Mouse (Mus musculus) common myeloid progenitor, adult 5-6 weeks (primary cell): ENCODE results near the gene Tssk6. TPM values are rescaled to one million over a fixed set of nuclear protein-coding genes. Genes with fewer than 3 reads are reported as not detected.
"Not testable (repeated sequence)": the region's sequence is repeated elsewhere in the genome, so short reads cannot be mapped to it uniquely, and the experiment has no call there.

ENCODE experiments used
- ATAC-seq: replicated peaks from 2 replicates; pipeline ENCODE4 v1.8.0; 2016; ENCODE audit warnings: low read depth, mild to moderate bottlenecking, moderate TSS enrichment, inconsistent platforms; ENCODE audit not compliant: poor library complexity, severe bottlenecking
- total RNA-seq: library from RNA; stranded (forward); fragments of 200-1000, 187-1606 nt; gene quantifications from 2 replicates; pipeline ENCODE4 v1.2.3, GENCODE M21; 2017

Tssk6 gene
- total RNA-seq, 1 experiment from 2014 or later = not detected

GRCm38 (mm10) chr8:69912478-69913074 is 10.6 kb downstream of the Tssk6 start:
- ATAC-seq = no peak

GRCm38 (mm10) chr8:69914526-69914925 is 12.5 kb downstream of the Tssk6 start:
- ATAC-seq = no peak

GRCm38 (mm10) chr8:69915748-69916147 is 13.8 kb downstream of the Tssk6 start:
- no peak for ATAC-seq

- ATAC-seq = no peak
Observed at GRCm38 (mm10) chr8:69918506-69918905, 16.5 kb downstream of the Tssk6 start.

GRCm38 (mm10) chr8:69919010-69919409 is 17.0 kb downstream of the Tssk6 start:
- ATAC-seq = peak; percentile 76

GRCm38 (mm10) chr8:69919876-69920662 is 18.1 kb downstream of the Tssk6 start:
- ATAC-seq = peak; percentile 59

- no peak for ATAC-seq
Observed at GRCm38 (mm10) chr8:69921141-69921540, 19.2 kb downstream of the Tssk6 start.

GRCm38 (mm10) chr8:69923986-69924385 is 22.0 kb downstream of the Tssk6 start:
- no peak for ATAC-seq

GRCm38 (mm10) chr8:69926901-69927300 is 24.9 kb downstream of the Tssk6 start:
- ATAC-seq = no peak

DNA sequence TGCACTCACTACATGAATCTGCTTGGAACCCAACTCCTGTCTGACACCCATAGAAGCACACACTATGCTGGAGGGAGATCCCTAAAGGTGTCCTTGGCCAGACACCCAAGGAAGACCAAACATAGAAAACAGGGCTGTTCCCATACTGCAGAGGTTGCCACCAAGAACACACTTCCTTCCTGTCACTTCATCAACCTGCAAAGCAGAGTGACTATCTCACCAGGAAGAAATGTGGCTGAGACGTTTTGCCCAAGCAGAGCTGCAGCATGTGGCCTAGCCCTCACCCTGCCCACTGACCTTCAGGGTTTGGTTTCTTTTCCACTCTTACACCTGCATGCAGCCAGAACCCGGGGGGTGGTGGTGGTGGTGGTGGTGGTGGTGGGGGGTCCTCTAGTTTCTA is 31.8 kb downstream of the Tssk6 start:
- no peak for ATAC-seq

- ATAC-seq = no peak
Observed at GRCm38 (mm10) chr8:69934582-69934981, 32.6 kb downstream of the Tssk6 start.

DNA sequence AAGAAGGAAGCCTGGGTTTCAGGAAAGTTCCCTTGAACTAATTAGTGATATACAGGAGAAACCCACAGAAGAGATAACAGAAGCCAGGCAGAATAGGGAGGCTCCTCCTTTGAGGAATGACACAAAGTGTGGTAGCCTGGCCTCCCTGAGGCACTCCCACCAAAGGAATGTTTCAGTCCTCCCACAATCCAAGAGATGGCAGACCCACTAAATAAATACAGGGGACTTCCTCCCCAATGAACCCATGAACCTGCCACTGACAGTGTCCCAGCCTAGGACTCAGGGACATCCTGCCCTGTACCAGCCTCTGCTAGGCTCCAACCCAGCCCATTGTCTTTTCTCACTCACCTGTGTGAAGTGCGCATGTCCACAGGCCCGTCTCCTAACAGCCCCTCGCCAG is 33.4 kb downstream of the Tssk6 start:
- no peak for ATAC-seq

DNA sequence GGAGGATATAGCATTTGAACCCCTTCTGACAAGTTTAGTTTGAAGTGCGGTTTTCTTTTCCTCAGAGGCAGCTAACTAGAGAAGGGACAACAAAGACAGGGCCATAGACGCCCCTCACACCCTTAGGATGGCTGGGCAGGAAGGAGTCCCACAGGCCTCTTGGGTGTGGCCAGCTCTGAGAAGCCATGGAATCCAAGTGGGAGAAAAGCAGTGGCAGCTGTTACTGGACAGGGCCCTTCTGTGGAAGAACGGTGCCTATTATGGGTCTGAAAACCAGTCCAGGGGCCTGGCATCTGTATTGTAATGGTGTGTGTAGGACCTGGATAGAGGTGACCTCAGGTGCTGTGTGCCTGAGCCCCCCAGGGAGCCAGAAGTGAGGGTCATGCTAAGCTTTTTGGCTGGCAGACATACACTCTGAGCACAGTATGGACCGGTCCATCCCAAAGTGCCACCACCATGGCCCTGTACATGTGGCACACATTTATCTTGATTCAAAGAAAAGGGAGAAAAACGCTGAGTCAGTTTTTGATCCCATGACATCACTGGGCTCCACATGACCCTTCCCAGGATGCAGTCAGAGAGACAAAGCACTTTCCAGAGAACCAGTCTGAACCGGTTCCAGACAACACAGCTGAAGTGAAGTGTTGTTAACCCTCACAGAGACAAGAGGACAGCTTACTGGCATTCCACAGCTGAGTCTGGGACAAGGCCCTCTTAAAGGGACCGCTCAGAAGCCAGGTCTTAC is 34.2 kb downstream of the Tssk6 start:
- no peak for ATAC-seq

- no peak for ATAC-seq
Observed at GRCm38 (mm10) chr8:69937466-69937865, 35.5 kb downstream of the Tssk6 start.

GRCm38 (mm10) chr8:69938245-69938982 is 36.4 kb downstream of the Tssk6 start:
- peak; percentile 62 for ATAC-seq

GRCm38 (mm10) chr8:69939633-69940032 is 37.6 kb downstream of the Tssk6 start:
- ATAC-seq = no peak

- no peak for ATAC-seq
Observed at GRCm38 (mm10) chr8:69940386-69940785, 38.4 kb downstream of the Tssk6 start.

DNA sequence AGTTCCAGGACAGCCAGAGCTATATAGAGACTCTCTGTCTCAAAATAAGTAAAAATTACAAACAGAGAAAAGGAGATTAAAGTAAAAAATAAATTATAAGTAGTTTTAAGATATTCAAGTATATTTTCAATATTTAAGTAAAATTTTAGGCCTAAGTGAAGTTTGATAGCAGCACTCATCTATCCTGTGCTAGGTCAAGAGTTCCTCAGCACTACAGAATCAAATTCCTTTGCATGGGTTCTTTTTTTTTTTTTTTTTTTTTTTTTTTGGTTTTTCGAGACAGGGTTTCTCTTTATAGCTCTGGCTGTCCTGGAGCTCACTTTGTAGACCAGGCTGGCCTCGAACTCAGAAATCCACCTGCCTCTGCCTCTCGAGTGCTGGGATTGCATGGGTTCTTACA is 40.5 kb downstream of the Tssk6 start:
- not testable (repeated sequence) for ATAC-seq

DNA sequence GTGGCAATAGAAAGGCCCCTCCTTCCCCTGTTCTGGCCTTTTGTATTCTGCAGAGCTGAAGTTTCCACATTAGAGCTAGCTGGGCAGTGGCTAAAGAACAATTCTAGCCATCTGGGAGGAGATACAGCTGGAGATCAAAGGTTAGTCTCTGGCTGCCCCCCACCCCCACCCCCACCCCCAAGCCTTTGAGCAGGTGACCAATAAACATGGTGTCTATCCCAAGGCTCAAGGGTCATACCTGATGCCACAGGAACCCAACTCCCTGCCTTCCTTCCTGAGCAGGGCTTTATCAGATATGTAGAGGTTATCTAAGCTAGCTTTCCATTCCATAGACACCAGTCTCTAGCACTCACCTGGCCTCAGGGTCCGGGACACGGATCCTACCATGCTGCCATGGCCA is 48.3 kb downstream of the Tssk6 start:
- ATAC-seq = no peak
